ENCODE assay signal across 30 mouse cellular contexts in genomic region chr3:152530344-152530743, GRCm38 (mm10).
"Had no signal": no experiment of that assay in that cellular context is flagged by ENCODE, and none has a peak within 500 bp of the region (broad histone marks: within the 10 kb centered on the region; RNA-seq: fewer than 3 reads in every experiment).

No protein-coding gene starts in this region.

- H3K27me3 ChIP-seq: hindbrain, embryonic 12.5 days; hindbrain, embryonic 13.5 days; hindbrain, embryonic 15.5 days; intestine, embryonic 15.5 days; kidney, embryonic 15.5 days had no signal

- H3K4me1 ChIP-seq: heart, embryonic 10.5 days; heart, embryonic 13.5 days; heart, embryonic 15.5 days; hindbrain, embryonic 10.5 days; hindbrain, embryonic 12.5 days; hindbrain, embryonic 13.5 days; hindbrain, embryonic 15.5 days; intestine, embryonic 15.5 days; kidney, embryonic 15.5 days had no signal

- H3K9me3 ChIP-seq: heart, embryonic 10.5 days; heart, embryonic 12.5 days; heart, embryonic 13.5 days; heart, embryonic 15.5 days; hindbrain, embryonic 10.5 days; hindbrain, embryonic 12.5 days; hindbrain, embryonic 13.5 days; hindbrain, embryonic 15.5 days; intestine, embryonic 15.5 days; kidney, embryonic 15.5 days had no signal

- DNase-seq: heart, postnatal 10 days; heart, postnatal 14 days; heart, postnatal 36 days; heart, postnatal 4 days; kidney, adult 18-20 months; kidney, adult 2 months; kidney, adult 8-10 months; kidney, adult 9 months; kidney, postnatal 10 days; kidney, postnatal 14 days; kidney, postnatal 25 days; kidney, postnatal 36 days; kidney, postnatal 4 days; layer of hippocampus, adult 9-11 months; layer of hippocampus, postnatal 36 days had no signal

- H3K9ac ChIP-seq: heart, embryonic 12.5 days; heart, embryonic 13.5 days; heart, embryonic 15.5 days; hindbrain, embryonic 12.5 days; hindbrain, embryonic 13.5 days; hindbrain, embryonic 14.5 days; hindbrain, embryonic 15.5 days; intestine, embryonic 15.5 days; kidney, embryonic 15.5 days had no signal

- H3K27ac ChIP-seq: heart, embryonic 10.5 days; heart, embryonic 13.5 days; heart, embryonic 15.5 days; hindbrain, embryonic 10.5 days; hindbrain, embryonic 12.5 days; hindbrain, embryonic 13.5 days; hindbrain, embryonic 14.5 days; hindbrain, embryonic 15.5 days; hindbrain, postnatal 0 days; intestine, embryonic 15.5 days; kidney, embryonic 15.5 days; kidney, postnatal 0 days; layer of hippocampus, adult 2 months; left cerebral cortex, adult 2 months had no signal

- H3K36me3 ChIP-seq: heart, embryonic 10.5 days; heart, embryonic 12.5 days; heart, embryonic 13.5 days; heart, embryonic 15.5 days; hindbrain, embryonic 10.5 days; hindbrain, embryonic 12.5 days; hindbrain, embryonic 13.5 days; hindbrain, embryonic 15.5 days; intestine, embryonic 15.5 days; kidney, embryonic 15.5 days had no signal

- H3K4me3 ChIP-seq: heart, embryonic 10.5 days; heart, embryonic 12.5 days; heart, embryonic 13.5 days; heart, embryonic 15.5 days; hindbrain, embryonic 10.5 days; hindbrain, embryonic 12.5 days; hindbrain, embryonic 13.5 days; hindbrain, embryonic 15.5 days; intestine, embryonic 15.5 days; kidney, embryonic 15.5 days; layer of hippocampus, adult 2 months; left cerebral cortex, adult 2 months had no signal
